Mouse (Mus musculus) midbrain, embryonic 16.5 days (tissue): ENCODE data around the gene Gsg1l. TPM values are rescaled to one million over a fixed set of nuclear protein-coding genes. Genes with fewer than 3 reads are reported as not detected.

Source experiments
- ATAC-seq: fragments of 200-750 bp; cut with Nextera tagmentation; 2 replicates; pipeline ENCODE4 v1.8.0; 2017; ENCODE audit warnings: moderate TSS enrichment
- H3K27ac ChIP-seq: fragments of 300-500 bp; sonication (generic); 2 replicates; pipeline ENCODE4 v1.5.1; 2014; ENCODE audit warnings: mild to moderate bottlenecking, low read length, mixed read lengths
- H3K27me3 ChIP-seq: fragments of 300-500 bp; sonication (generic); 2 replicates; pipeline ENCODE4 v1.6.1; 2014; ENCODE audit warnings: low read depth, low read length, mixed read lengths; ENCODE audit not compliant: control insufficient read depth, insufficient read depth
- H3K36me3 ChIP-seq: fragments of 300-500 bp; sonication (generic); 2 replicates; pipeline ENCODE4 v1.6.1; 2014; ENCODE audit warnings: mild to moderate bottlenecking, low read length, moderate library complexity, mixed read lengths; ENCODE audit not compliant: control insufficient read depth, insufficient read depth
- H3K4me1 ChIP-seq: fragments of 300-500 bp; sonication (generic); 2 replicates; pipeline ENCODE4 v1.6.1; 2014; ENCODE audit warnings: mild to moderate bottlenecking, low read length, mixed read lengths; ENCODE audit not compliant: control insufficient read depth, insufficient read depth
- H3K4me2 ChIP-seq: fragments of 300-500 bp; sonication (generic); 2 replicates; pipeline ENCODE4 v1.6.1; 2014; ENCODE audit warnings: mild to moderate bottlenecking, low read length, mixed read lengths
- H3K4me3 ChIP-seq: fragments of 300-500 bp; sonication (generic); 2 replicates; pipeline ENCODE4 v1.5.1; 2014; ENCODE audit warnings: low read depth, mild to moderate bottlenecking, low read length, moderate library complexity, mixed read lengths
- H3K9ac ChIP-seq: fragments of 300-500 bp; sonication (generic); 2 replicates; pipeline ENCODE4 v1.6.1; 2014; ENCODE audit warnings: low read depth, low read length, mixed read lengths
- H3K9me3 ChIP-seq: fragments of 300-500 bp; sonication (generic); replicated peaks from 2 replicates; pipeline ENCODE4 v1.6.1; 2014; ENCODE audit warnings: mild to moderate bottlenecking, low read length, mixed read lengths; ENCODE audit not compliant: control insufficient read depth, poor library complexity, severe bottlenecking
- WGBS: fragments of 180-500 bp; shearing (Covaris S2); extraction: QIAGEN DNeasy Blood & Tissue Kit; methylation state at CpG from one replicate; pipeline ENCODE4 v1.1.7; 2014; 5-methylcytosine and 5-hydroxymethylcytosine counted together
- polyA plus RNA-seq: library from polyadenylated mRNA; unstranded; fragments of >200 nt; fragmentation: Nextera tagmentation; extraction: Ambion mirVana; gene quantifications from 2 replicates; pipeline ENCODE4 v1.2.1, GENCODE M21; 2015

Gsg1l gene
- polyA plus RNA-seq, 1 experiment from 2014 or later: 12.5 TPM

GRCm38 (mm10) chr7:126042306-126042705, 39.9 kb downstream of the Gsg1l start:
- Histone ChIP-seq H3K36me3 (no peaks in the 10 kb centered on the region), H3K4me2 (no peak overlapping the region), H3K27me3 (no peaks in the 10 kb centered on the region), H3K9me3 (no peaks in the 10 kb centered on the region), H3K9ac (no peak overlapping the region), H3K27ac (no peak overlapping the region), H3K4me3 (no peak overlapping the region), H3K4me1 (peaks cover 16% of the 10 kb centered on the region)
- WGBS: 57% methylated on average over 3 of the region's 3 CpGs
- ATAC-seq: no peak

- H3K4me2 ChIP-seq: no peak overlapping the region
- H3K4me1 ChIP-seq: peaks cover 16% of the 10 kb centered on the region
- WGBS: 60% methylated on average over 18 of the region's 18 CpGs
- H3K27me3 ChIP-seq: no peaks in the 10 kb centered on the region
- peak; percentile 79 for ATAC-seq
- peak overlapping the region; percentile 56 for H3K27ac ChIP-seq
- H3K4me3 ChIP-seq: no peak overlapping the region
- H3K36me3 ChIP-seq: no peaks in the 10 kb centered on the region
- no peak overlapping the region for H3K9ac ChIP-seq
- no peaks in the 10 kb centered on the region for H3K9me3 ChIP-seq
These were observed 41.3 kb downstream of the Gsg1l start for GRCm38 (mm10) chr7:126040794-126041526.

GRCm38 (mm10) chr7:126039847-126040246, 42.4 kb downstream of the Gsg1l start:
- Histone ChIP-seq H3K4me3 (no peak overlapping the region), H3K9me3 (no peaks in the 10 kb centered on the region), H3K9ac (no peak overlapping the region), H3K4me1 (peaks cover 16% of the 10 kb centered on the region), H3K36me3 (no peaks in the 10 kb centered on the region), H3K27ac (no peak overlapping the region), H3K27me3 (no peaks in the 10 kb centered on the region), H3K4me2 (no peak overlapping the region)
- ATAC-seq: no peak
- 83% methylated on average over 5 of the region's 5 CpGs for WGBS

GRCm38 (mm10) chr7:126039247-126039835, 42.9 kb downstream of the Gsg1l start:
- Histone ChIP-seq H3K9ac (peak overlapping the region; percentile 38; the same call in 1 of the 2 replicates), H3K4me3 (no peak overlapping the region), H3K4me2 (peak overlapping the region; percentile 25), H3K4me1 (peaks cover 16% of the 10 kb centered on the region), H3K27me3 (no peaks in the 10 kb centered on the region), H3K27ac (peak overlapping the region; percentile 73), H3K36me3 (no peaks in the 10 kb centered on the region), H3K9me3 (no peaks in the 10 kb centered on the region)
- WGBS: 83% methylated on average over 5 of the region's 5 CpGs
- ATAC-seq: peak; percentile 29; the same call in 1 of the 2 replicates

GRCm38 (mm10) chr7:126038366-126039246, 43.6 kb downstream of the Gsg1l start:
- Histone ChIP-seq H3K9me3 (no peaks in the 10 kb centered on the region), H3K27me3 (no peaks in the 10 kb centered on the region), H3K4me3 (no peak overlapping the region), H3K9ac (peak overlapping the region; percentile 38; the same call in 1 of the 2 replicates), H3K27ac (peak overlapping the region; percentile 73), H3K36me3 (no peaks in the 10 kb centered on the region), H3K4me1 (peaks cover 16% of the 10 kb centered on the region), H3K4me2 (peak overlapping the region; percentile 25)
- WGBS: 16% methylated on average over 25 of the region's 25 CpGs
- ATAC-seq: peak; percentile 44

- WGBS: 61% methylated on average over 3 of the region's 3 CpGs
- H3K4me2 ChIP-seq: no peak overlapping the region
- H3K9ac ChIP-seq: no peak overlapping the region
- no peak overlapping the region for H3K27ac ChIP-seq
- H3K4me1 ChIP-seq: peaks cover 16% of the 10 kb centered on the region
- no peaks in the 10 kb centered on the region for H3K36me3 ChIP-seq
- H3K4me3 ChIP-seq: no peak overlapping the region
- H3K27me3 ChIP-seq: no peaks in the 10 kb centered on the region
- H3K9me3 ChIP-seq: no peaks in the 10 kb centered on the region
- no peak for ATAC-seq
These were observed 46.9 kb downstream of the Gsg1l start for GRCm38 (mm10) chr7:126035332-126035731.

GRCm38 (mm10) chr7:126032776-126033209, 49.4 kb downstream of the Gsg1l start:
- H3K4me3 ChIP-seq: no peak overlapping the region
- H3K27ac ChIP-seq: no peak overlapping the region
- H3K36me3 ChIP-seq: no peaks in the 10 kb centered on the region
- no peaks in the 10 kb centered on the region for H3K27me3 ChIP-seq
- no peak overlapping the region for H3K4me2 ChIP-seq
- ATAC-seq: peak; percentile 59; the same call in 1 of the 2 replicates
- no peaks in the 10 kb centered on the region for H3K9me3 ChIP-seq
- no peak overlapping the region for H3K9ac ChIP-seq
- WGBS: 65% methylated on average over 5 of the region's 5 CpGs
- peaks cover 2% of the 10 kb centered on the region; the same call in 1 of the 2 replicates for H3K4me1 ChIP-seq

- Histone ChIP-seq H3K4me2 (no peak overlapping the region), H3K4me3 (no peak overlapping the region), H3K9ac (no peak overlapping the region), H3K27ac (peak overlapping the region; percentile 12), H3K27me3 (no peaks in the 10 kb centered on the region), H3K36me3 (no peaks in the 10 kb centered on the region), H3K9me3 (no peaks in the 10 kb centered on the region), H3K4me1 (no peaks in the 10 kb centered on the region)
- WGBS: 75% methylated on average over 3 of the region's 3 CpGs
- ATAC-seq: no peak
These were observed 49.9 kb downstream of the Gsg1l start for GRCm38 (mm10) chr7:126032365-126032755.
